ENCODE assay signal across 24 mouse cellular contexts in genomic region chr13:12308878-12309277, GRCm38 (mm10). TPM values are rescaled to one million over a fixed set of nuclear protein-coding genes. Genes with fewer than 3 reads are reported as not detected.
DNase-seq lines count a peak whose midpoint lies in the region; ATAC-seq and TF ChIP-seq lines count a peak whose summit lies in the region.
"Had no signal": no experiment of that assay in that cellular context is flagged by ENCODE, and none has a peak within 500 bp of the region (broad histone marks: within the 10 kb centered on the region; RNA-seq: fewer than 3 reads in every experiment).

No protein-coding gene starts in this region.

- no peaks in the 10 kb centered on the region for H3K36me3 ChIP-seq in forebrain, postnatal 0 days (ENCODE audit: insufficient read depth)
- H3K36me3 ChIP-seq in forebrain, embryonic 12.5 days (replicated peaks): no peaks in the 10 kb centered on the region
- peaks cover 73% of the 10 kb centered on the region for H3K36me3 ChIP-seq in heart, embryonic 14.5 days (ENCODE audit: control insufficient read depth, insufficient read depth, low read length)
- H3K36me3 ChIP-seq in stomach, embryonic 16.5 days (ENCODE audit: control insufficient read depth, insufficient read depth, low read length): no peaks in the 10 kb centered on the region
- H3K36me3 ChIP-seq in stomach, postnatal 0 days (ENCODE audit: control insufficient read depth, insufficient read depth, low read length): no peaks in the 10 kb centered on the region
- H3K36me3 ChIP-seq: hindbrain, embryonic 15.5 days; intestine, embryonic 15.5 days; limb, embryonic 15.5 days; midbrain, embryonic 12.5 days; neural tube, embryonic 15.5 days had no signal

- peak overlapping the region; percentile 10; the same call in 1 of the 2 replicates for H3K27ac ChIP-seq in forebrain, postnatal 0 days (ENCODE audit: low read depth, low read length)
- no peak overlapping the region for H3K27ac ChIP-seq in forebrain, embryonic 12.5 days
- peak overlapping the region in 1 of 2 experiments; percentile 58; a peak in 2 of 4 replicates for H3K27ac ChIP-seq in heart, embryonic 14.5 days (replicated peaks in 1 of 2; ENCODE audit: control insufficient read depth in 1 of 2, insufficient read depth in 1 of 2, low read depth in 2 of 2, low read length in 2 of 2)
- 0 out of 2 replicates have a peak overlapping the region, but pooled peaks have one; percentile 16 for H3K27ac ChIP-seq in stomach, embryonic 16.5 days (ENCODE audit: low read length)
- H3K27ac ChIP-seq in stomach, postnatal 0 days (replicated peaks): no peak overlapping the region
- H3K27ac ChIP-seq: forebrain, embryonic 13.5 days; hindbrain, embryonic 15.5 days; intestine, embryonic 15.5 days; limb, embryonic 15.5 days; liver, embryonic 14.5 days; midbrain, embryonic 12.5 days; neural tube, embryonic 15.5 days had no signal

- no peaks in the 10 kb centered on the region for H3K27me3 ChIP-seq in forebrain, postnatal 0 days (ENCODE audit: insufficient read depth, low read length)
- H3K27me3 ChIP-seq in forebrain, embryonic 12.5 days: no peaks in the 10 kb centered on the region
- no peaks in the 10 kb centered on the region for H3K27me3 ChIP-seq in heart, embryonic 14.5 days (ENCODE audit: control insufficient read depth, insufficient read depth, low read length)
- no peaks in the 10 kb centered on the region for H3K27me3 ChIP-seq in stomach, embryonic 16.5 days (ENCODE audit: control insufficient read depth, insufficient read depth, low read length)
- H3K27me3 ChIP-seq in stomach, postnatal 0 days (ENCODE audit: control insufficient read depth, insufficient read depth, low read length): no peaks in the 10 kb centered on the region
- H3K27me3 ChIP-seq: forebrain, embryonic 13.5 days; hindbrain, embryonic 15.5 days; intestine, embryonic 15.5 days; limb, embryonic 15.5 days; midbrain, embryonic 12.5 days; neural tube, embryonic 15.5 days had no signal

- no peak overlapping the region for H3K4me2 ChIP-seq in forebrain, postnatal 0 days (ENCODE audit: low read depth)
- H3K4me2 ChIP-seq in forebrain, embryonic 12.5 days: no peak overlapping the region
- H3K4me2 ChIP-seq in heart, embryonic 14.5 days (ENCODE audit: low read length): no peak overlapping the region
- no peak overlapping the region for H3K4me2 ChIP-seq in stomach, embryonic 16.5 days (ENCODE audit: low read depth, low read length)
- no peak overlapping the region for H3K4me2 ChIP-seq in stomach, postnatal 0 days (replicated peaks; ENCODE audit: low read depth)
- H3K4me2 ChIP-seq: forebrain, embryonic 13.5 days; hindbrain, embryonic 15.5 days; intestine, embryonic 15.5 days; limb, embryonic 15.5 days; lung, embryonic 14.5 days; midbrain, embryonic 12.5 days; neural tube, embryonic 15.5 days had no signal

- no peaks in the 10 kb centered on the region for H3K9me3 ChIP-seq in forebrain, postnatal 0 days (ENCODE audit: low read length)
- H3K9me3 ChIP-seq in forebrain, embryonic 12.5 days: no peaks in the 10 kb centered on the region
- H3K9me3 ChIP-seq in heart, embryonic 14.5 days (ENCODE audit: control insufficient read depth, low read length): no peaks in the 10 kb centered on the region
- no peaks in the 10 kb centered on the region for H3K9me3 ChIP-seq in stomach, embryonic 16.5 days (replicated peaks; ENCODE audit: control insufficient read depth, low read length)
- H3K9me3 ChIP-seq in stomach, postnatal 0 days (ENCODE audit: control insufficient read depth, low read length): no peaks in the 10 kb centered on the region
- H3K9me3 ChIP-seq: forebrain, embryonic 13.5 days; hindbrain, embryonic 15.5 days; intestine, embryonic 15.5 days; limb, embryonic 15.5 days; midbrain, embryonic 12.5 days; neural tube, embryonic 15.5 days had no signal

- DNase-seq in forebrain, postnatal 0 days: no peak
- DNase-seq in heart, postnatal 4 days: no peak
- no peak for DNase-seq in stomach, postnatal 0 days (ENCODE audit: low spot score)
- DNase-seq in ovary, postnatal 36 days (ENCODE audit: low spot score): no peak
- DNase-seq: adrenal gland, postnatal 14 days; cerebellum, adult 9-10 months; gastrocnemius, postnatal 14 days; heart, postnatal 14 days; kidney, adult 8-10 months; kidney, postnatal 10 days; left cerebral cortex, postnatal 4 days; lung, embryonic 14.5 days had no signal

- ATAC-seq in forebrain, postnatal 0 days: peak; percentile 44; the same call in 1 of the 2 replicates
- ATAC-seq in forebrain, embryonic 12.5 days (ENCODE audit: low FRiP score): no peak
- no peak for ATAC-seq in heart, embryonic 14.5 days (ENCODE audit: insufficient number of reproducible peaks, insufficient read depth, low FRiP score, low read depth)
- ATAC-seq in stomach, embryonic 16.5 days (ENCODE audit: insufficient read depth, low FRiP score): no peak
- no peak for ATAC-seq in stomach, postnatal 0 days (ENCODE audit: low FRiP score, low TSS enrichment)
- ATAC-seq: CD4-positive, CD25-positive, alpha-beta regulatory T cell, adult 4 months; forebrain, embryonic 13.5 days; intestine, embryonic 15.5 days had no signal

- H3K4me3 ChIP-seq in forebrain, postnatal 0 days (ENCODE audit: low read depth, low read length): no peak overlapping the region
- H3K4me3 ChIP-seq in forebrain, embryonic 12.5 days (replicated peaks): no peak overlapping the region
- H3K4me3 ChIP-seq in heart, embryonic 14.5 days (ENCODE audit: control insufficient read depth in 1 of 2, insufficient read depth in 1 of 2, low read depth in 1 of 2, low read length in 2 of 2): no peak overlapping the region
- H3K4me3 ChIP-seq in stomach, embryonic 16.5 days (replicated peaks; ENCODE audit: low read length): no peak overlapping the region
- H3K4me3 ChIP-seq in stomach, postnatal 0 days (ENCODE audit: low read depth, low read length): no peak overlapping the region
- H3K4me3 ChIP-seq: forebrain, embryonic 13.5 days; hindbrain, embryonic 15.5 days; intestine, embryonic 15.5 days; limb, embryonic 15.5 days; midbrain, embryonic 12.5 days; neural tube, embryonic 15.5 days had no signal

- TF ChIP-seq CTCF in forebrain, postnatal 0 days (IDR thresholded peaks at IDR 0.05; ENCODE audit: low read depth): no peak
- TF ChIP-seq CTCF in stomach, postnatal 0 days (IDR thresholded peaks at IDR 0.05; ENCODE audit: low read depth): no peak

- no peak overlapping the region for H3K9ac ChIP-seq in forebrain, postnatal 0 days
- H3K9ac ChIP-seq in forebrain, embryonic 12.5 days: no peak overlapping the region
- H3K9ac ChIP-seq in heart, embryonic 14.5 days (ENCODE audit: low read length): peak overlapping the region; percentile 42; the same call in 1 of the 2 replicates
- H3K9ac ChIP-seq in stomach, embryonic 16.5 days (ENCODE audit: low read length): no peak overlapping the region
- no peak overlapping the region for H3K9ac ChIP-seq in stomach, postnatal 0 days (ENCODE audit: low read length)
- H3K9ac ChIP-seq: forebrain, embryonic 13.5 days; hindbrain, embryonic 15.5 days; intestine, embryonic 15.5 days; limb, embryonic 15.5 days; liver, embryonic 14.5 days; lung, embryonic 14.5 days; midbrain, embryonic 12.5 days; neural tube, embryonic 15.5 days had no signal

- TF ChIP-seq EP300 in stomach, postnatal 0 days (optimal IDR thresholded peaks at IDR 0.05): no peak

- WGBS in forebrain, postnatal 0 days: 82% methylated on average over 12 of the region's 12 CpGs
- WGBS in forebrain, embryonic 12.5 days: 92% methylated on average over 12 of the region's 12 CpGs
- WGBS in heart, embryonic 14.5 days: 71% methylated on average over 12 of the region's 12 CpGs
- WGBS in stomach, embryonic 16.5 days: 83% methylated on average over 12 of the region's 12 CpGs
- 82% methylated on average over 12 of the region's 12 CpGs for WGBS in stomach, postnatal 0 days

- no peaks in the 10 kb centered on the region for H3K4me1 ChIP-seq in forebrain, postnatal 0 days (ENCODE audit: insufficient read depth)
- 0 out of 2 replicates have a peak, but pooled peaks cover 3% of the 10 kb centered on the region for H3K4me1 ChIP-seq in forebrain, embryonic 12.5 days
- H3K4me1 ChIP-seq in heart, embryonic 14.5 days (ENCODE audit: control insufficient read depth in 2 of 2, insufficient read depth in 2 of 2, low read length in 2 of 2): peaks cover 21 to 50% of the 10 kb centered on the region in 2 experiments
- H3K4me1 ChIP-seq in stomach, embryonic 16.5 days (ENCODE audit: control insufficient read depth, insufficient read depth, low read length): 0 out of 2 replicates have a peak, but pooled peaks cover 3% of the 10 kb centered on the region
- no peaks in the 10 kb centered on the region for H3K4me1 ChIP-seq in stomach, postnatal 0 days (replicated peaks; ENCODE audit: control insufficient read depth, insufficient read depth)
- H3K4me1 ChIP-seq: hindbrain, embryonic 15.5 days; intestine, embryonic 15.5 days; midbrain, embryonic 12.5 days; neural tube, embryonic 15.5 days had no signal

RNA-seq across cellular contexts. Expression of gene Actn2, which starts 31.7 kb away (rescaled TPM):
- total RNA-seq in forebrain, postnatal 0 days (2014; rRNA removed): 3.9 and 5.9 TPM in 2 replicates
- polyA plus RNA-seq in forebrain, postnatal 0 days (2015; fragmentation: Nextera tagmentation; extraction: Ambion mirVana): 6.0 TPM in 2 replicates
- 0.79 and 1.6 TPM in 2 replicates for polyA plus RNA-seq in forebrain, embryonic 12.5 days (2016; fragmentation: Nextera tagmentation; extraction: Ambion mirVana)
- 1,376 and 1,533 TPM in 2 replicates for polyA plus RNA-seq in heart, embryonic 14.5 days (2014; fragmentation: Nextera tagmentation; extraction: Ambion mirVana)
- total RNA-seq in heart, postnatal 4 days (2021): 1,000 to 10,000 TPM; 2,111 to 2,171 TPM
- polyA plus RNA-seq in stomach, embryonic 16.5 days (2015; fragmentation: Nextera tagmentation; extraction: Ambion mirVana): 4.0 and 129 TPM in 2 replicates
- 2.3 and 2.8 TPM in 2 replicates for polyA plus RNA-seq in stomach, postnatal 0 days (2015; fragmentation: Nextera tagmentation; extraction: Ambion mirVana)
- total RNA-seq: common myeloid progenitor, adult 5-6 weeks had no signal

RNA-seq across cellular contexts. Expression of gene Mtr, which starts 51.0 kb away (rescaled TPM):
- total RNA-seq in forebrain, postnatal 0 days (2014; rRNA removed): 5.2 and 8.3 TPM in 2 replicates
- 1.8 and 1.9 TPM in 2 replicates for polyA plus RNA-seq in forebrain, postnatal 0 days (2015; fragmentation: Nextera tagmentation; extraction: Ambion mirVana)
- polyA plus RNA-seq in forebrain, embryonic 12.5 days (2016; fragmentation: Nextera tagmentation; extraction: Ambion mirVana): 11.6 and 13.4 TPM in 2 replicates
- 14.8 and 17.5 TPM in 2 replicates for polyA plus RNA-seq in heart, embryonic 14.5 days (2014; fragmentation: Nextera tagmentation; extraction: Ambion mirVana)
- total RNA-seq in heart, postnatal 4 days (2021): 10 to 100 TPM; 35.7 to 36.0 TPM
- polyA plus RNA-seq in stomach, embryonic 16.5 days (2015; fragmentation: Nextera tagmentation; extraction: Ambion mirVana): 8.1 and 10.7 TPM in 2 replicates
- 2.2 and 2.9 TPM in 2 replicates for polyA plus RNA-seq in stomach, postnatal 0 days (2015; fragmentation: Nextera tagmentation; extraction: Ambion mirVana)

Comparison
In these comparisons a context has a peak if more than half of its experiments do, and no peak if none do; other contexts are left out.
1. H3K27ac ChIP-seq: peak in forebrain, postnatal 0 days (single experiment) and stomach, embryonic 16.5 days (single experiment); none in forebrain, embryonic 12.5 days (single experiment) and stomach, postnatal 0 days (single experiment).